Comparison of ENCODE assay signal across 16 mouse cellular contexts in the genomic region with DNA sequence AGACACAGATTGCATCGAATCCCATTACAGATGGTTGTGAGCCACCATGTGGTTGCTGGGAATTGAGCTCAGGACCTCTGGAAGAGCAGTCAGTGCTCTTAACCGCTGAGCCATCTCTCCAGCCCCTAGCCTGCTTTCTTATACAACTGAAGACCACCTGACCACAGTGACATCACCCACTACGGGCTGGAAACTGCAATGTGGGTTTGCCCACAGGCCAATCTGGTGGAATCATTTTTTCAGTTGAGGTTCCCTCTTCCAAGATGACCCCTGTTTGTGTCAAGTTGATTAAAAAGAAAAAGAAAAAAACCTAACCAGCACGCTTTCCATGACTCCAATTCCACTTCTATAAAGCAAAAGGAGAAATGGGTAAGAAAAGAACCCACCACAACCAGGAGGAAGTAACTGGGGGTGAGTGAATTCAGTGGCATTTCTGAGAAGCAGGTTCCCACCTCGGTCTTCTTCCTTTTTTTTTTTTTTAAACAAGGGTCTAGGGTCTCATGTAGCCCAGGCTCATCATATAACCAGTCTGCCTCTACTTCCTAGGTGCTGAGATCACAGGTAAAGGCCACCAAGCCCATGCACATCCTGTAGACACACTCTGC. TPM values are rescaled to one million over a fixed set of nuclear protein-coding genes. Genes with fewer than 3 reads are reported as not detected.
DNase-seq lines count a peak whose midpoint lies in the region; ATAC-seq and TF ChIP-seq lines count a peak whose summit lies in the region.
"Had no signal": no experiment of that assay in that cellular context is flagged by ENCODE, and none has a peak within 500 bp of the region (broad histone marks: within the 10 kb centered on the region; RNA-seq: fewer than 3 reads in every experiment).

No protein-coding gene starts in this region.

- peaks cover 0 to 23% of the 10 kb centered on the region in 2 experiments; a peak in 2 of 4 replicates for H3K36me3 ChIP-seq in MEL (ENCODE audit: control insufficient read depth in 1 of 2, insufficient read depth in 2 of 2, low read length in 2 of 2)
- no peaks in the 10 kb centered on the region for H3K36me3 ChIP-seq in liver, embryonic 14.5 days (replicated peaks; ENCODE audit: control insufficient read depth, insufficient read depth, low read depth)
- no peaks in the 10 kb centered on the region for H3K36me3 ChIP-seq in myocyte (ENCODE audit: control insufficient read depth, insufficient read depth)
- H3K36me3 ChIP-seq: forebrain, embryonic 10.5 days; heart, embryonic 13.5 days; hindbrain, embryonic 12.5 days; kidney, embryonic 15.5 days; midbrain, embryonic 13.5 days; neural tube, embryonic 12.5 days had no signal

- TF ChIP-seq POLR2A in MEL (IDR thresholded peaks at IDR 0.05; ENCODE audit: control insufficient read depth in 1 of 2, insufficient read depth in 1 of 2, low read depth in 1 of 2, low read length in 2 of 2, poor library complexity in 1 of 2) (no peak), myocyte (IDR thresholded peaks at IDR 0.05; ENCODE audit: insufficient read length, low read depth) (no peak)
- no peak for TF ChIP-seq POLR2A in bone marrow macrophage, adult 2 months (IDR thresholded peaks at IDR 0.05; ENCODE audit: borderline replicate concordance, low read depth, low read length)

- TF ChIP-seq RAD21 in MEL (IDR thresholded peaks at IDR 0.05; ENCODE audit: low read depth, low read length), result no peak

- H3K4me1 ChIP-seq in MEL (ENCODE audit: control insufficient read depth in 1 of 2, insufficient read depth in 2 of 2, low read length in 2 of 2), result peaks cover 0 to 33% of the 10 kb centered on the region in 2 experiments; a peak in 3 of 4 replicates
- H3K4me1 ChIP-seq in bone marrow macrophage, adult 2 months (ENCODE audit: control insufficient read depth, insufficient read depth, low read length), result peaks cover 26% of the 10 kb centered on the region
- H3K4me1 ChIP-seq in liver, embryonic 14.5 days (replicated peaks; ENCODE audit: control insufficient read depth in 2 of 2, insufficient read depth in 2 of 2, low read length in 1 of 2), result peaks cover 52 to 67% of the 10 kb centered on the region in 2 experiments
- H3K4me1 ChIP-seq: hindbrain, embryonic 12.5 days had no signal

- no peak for TF ChIP-seq CTCF in MEL (IDR thresholded peaks at IDR 0.05 in 2 of 3, conservative IDR thresholded peaks at IDR 0.05 in 1 of 3; ENCODE audit: control insufficient read depth in 1 of 3, insufficient read depth in 1 of 3, low read depth in 2 of 3, low read length in 3 of 3, poor library complexity in 1 of 3, severe bottlenecking in 1 of 3)
- TF ChIP-seq CTCF in bone marrow macrophage, adult 2 months (IDR thresholded peaks at IDR 0.05; ENCODE audit: low read depth, low read length), result no peak
- no peak for TF ChIP-seq CTCF in liver, embryonic 14.5 days (IDR thresholded peaks at IDR 0.05; ENCODE audit: low read depth)

- peak overlapping the region; percentile 64 for H3K27ac ChIP-seq in MEL (ENCODE audit: control insufficient read depth, low read depth, low read length)
- peak overlapping the region; percentile 12 for H3K27ac ChIP-seq in bone marrow macrophage, adult 2 months (ENCODE audit: insufficient read depth, low read depth, low read length)
- H3K27ac ChIP-seq in liver, embryonic 14.5 days, result peak overlapping the region; percentile 100
- H3K27ac ChIP-seq: heart, embryonic 13.5 days; hindbrain, embryonic 12.5 days; kidney, embryonic 15.5 days; midbrain, embryonic 13.5 days; neural tube, embryonic 12.5 days had no signal

- DNase-seq in MEL (ENCODE audit: low read depth, low spot score), result peak; percentile 69
- no peak for DNase-seq in liver, embryonic 14.5 days (ENCODE audit: low read depth in 3 of 3, low spot score in 3 of 3)
- DNase-seq in left cerebral cortex, postnatal 10 days (ENCODE audit: extremely low spot score in 1 of 2, low spot score in 2 of 2), result no peak
- no peak for DNase-seq in lung, postnatal 14 days
- no peak for DNase-seq in frontal cortex, adult 2 months (ENCODE audit: extremely low spot score in 1 of 2, low spot score in 1 of 2)

- H3K4me3 ChIP-seq in MEL (ENCODE audit: control insufficient read depth in 1 of 2, insufficient read depth in 1 of 2, low read depth in 2 of 2, low read length in 2 of 2), result peak overlapping the region; percentile 27 to 67; a peak in 3 of 4 replicates
- no peak overlapping the region for H3K4me3 ChIP-seq in bone marrow macrophage, adult 2 months (ENCODE audit: insufficient read depth, low read length)
- no peak overlapping the region for H3K4me3 ChIP-seq in liver, embryonic 14.5 days (ENCODE audit: insufficient read depth in 1 of 2, low read depth in 2 of 2, low read length in 2 of 2)
- H3K4me3 ChIP-seq in myocyte, result no peak overlapping the region
- H3K4me3 ChIP-seq: forebrain, embryonic 10.5 days; heart, embryonic 13.5 days; hindbrain, embryonic 12.5 days; kidney, embryonic 15.5 days; midbrain, embryonic 13.5 days; neural tube, embryonic 12.5 days had no signal

- no peaks in the 10 kb centered on the region for H3K79me2 ChIP-seq in MEL (ENCODE audit: control insufficient read depth, insufficient read depth, low read length, poor library complexity)
- H3K79me2 ChIP-seq in myocyte (ENCODE audit: control insufficient read depth, insufficient read depth), result no peaks in the 10 kb centered on the region

- no peaks in the 10 kb centered on the region for H3K9me3 ChIP-seq in MEL (replicated peaks; ENCODE audit: insufficient read depth, low read length)
- no peaks in the 10 kb centered on the region for H3K9me3 ChIP-seq in liver, embryonic 14.5 days (ENCODE audit: control insufficient read depth, low read length)
- H3K9me3 ChIP-seq: forebrain, embryonic 10.5 days; heart, embryonic 13.5 days; hindbrain, embryonic 12.5 days; kidney, embryonic 15.5 days; midbrain, embryonic 13.5 days; neural tube, embryonic 12.5 days had no signal

- peak overlapping the region; percentile 68; the same call in 1 of the 2 replicates for H3K4me2 ChIP-seq in liver, embryonic 14.5 days (ENCODE audit: low read depth)
- peak overlapping the region; percentile 20 for H3K4me2 ChIP-seq in myocyte (ENCODE audit: low read depth)
- H3K4me2 ChIP-seq: hindbrain, embryonic 12.5 days; kidney, embryonic 15.5 days; midbrain, embryonic 13.5 days; neural tube, embryonic 12.5 days had no signal

- WGBS in liver, embryonic 14.5 days (ENCODE audit: insufficient replicate concordance), result 42% methylated on average over 5 of the region's 5 CpGs

- intact Hi-C loops in left cerebral cortex, postnatal 10 days (cut with DNase I), result loop anchor here (5.0 kb wide), 1 partner anchor 132 kb away; no protein-coding TSS in a partner anchor

- no peaks in the 10 kb centered on the region for H3K27me3 ChIP-seq in MEL (ENCODE audit: control insufficient read depth in 1 of 2, insufficient read depth in 2 of 2, low read length in 2 of 2)
- H3K27me3 ChIP-seq in liver, embryonic 14.5 days (ENCODE audit: control insufficient read depth, insufficient read depth, low read length), result no peaks in the 10 kb centered on the region
- H3K27me3 ChIP-seq in myocyte (ENCODE audit: control insufficient read depth, insufficient read depth, insufficient read length), result no peaks in the 10 kb centered on the region
- H3K27me3 ChIP-seq: midbrain, embryonic 13.5 days; neural tube, embryonic 12.5 days; Patski had no signal

- no peak for ATAC-seq in liver, embryonic 14.5 days (ENCODE audit: insufficient read depth)
- ATAC-seq: forebrain, embryonic 16.5 days; intestine, postnatal 0 days; midbrain, embryonic 13.5 days; Patski had no signal

- H3K9ac ChIP-seq in MEL (ENCODE audit: control insufficient read depth, low read depth, low read length, poor library complexity, severe bottlenecking), result peak overlapping the region; percentile 50
- peak overlapping the region; percentile 70 for H3K9ac ChIP-seq in liver, embryonic 14.5 days (replicated peaks)
- H3K9ac ChIP-seq: hindbrain, embryonic 12.5 days; kidney, embryonic 15.5 days; midbrain, embryonic 13.5 days; neural tube, embryonic 12.5 days had no signal

- H3ac ChIP-seq in myocyte (ENCODE audit: control insufficient read depth, insufficient read length), result no peak overlapping the region

- TF ChIP-seq EP300 in MEL (IDR thresholded peaks at IDR 0.05; ENCODE audit: low read depth in 1 of 2, low read length in 2 of 2), result peak; percentile 19 to 61; a peak in 2 of 4 replicates
- TF ChIP-seq EP300 in liver, embryonic 14.5 days (IDR thresholded peaks at IDR 0.05; ENCODE audit: low read depth), result no peak

TF ChIP-seq in MEL, 35 proteins besides CTCF, POLR2A, EP300 and RAD21 (continues in another document):
- TF ChIP-seq JUND (IDR thresholded peaks at IDR 0.05; ENCODE audit: low read depth, low read length) (no peak), HCFC1 (IDR thresholded peaks at IDR 0.05; ENCODE audit: low read depth, low read length) (0 out of 2 replicates have a peak, but pooled peaks have one; percentile 13), MYB (IDR thresholded peaks at IDR 0.05; ENCODE audit: low read depth, low read length) (no peak), SIN3A (IDR thresholded peaks at IDR 0.05; ENCODE audit: low read length) (peak; percentile 51; the same call in 1 of the 2 replicates), POLR2AphosphoS2 (IDR thresholded peaks at IDR 0.05; ENCODE audit: low read length) (no peak), BHLHE40 (IDR thresholded peaks at IDR 0.05; ENCODE audit: borderline replicate concordance, low read depth, low read length) (no peak), RCOR1 (IDR thresholded peaks at IDR 0.05; ENCODE audit: low read depth, low read length) (no peak)

TF ChIP-seq in myocyte, 11 proteins besides CTCF, POLR2A, EP300 and RAD21 (continues in another document):
- no peak for TF ChIP-seq MAX (IDR thresholded peaks at IDR 0.05; ENCODE audit: low read depth)
- TF ChIP-seq E2F4 (IDR thresholded peaks at IDR 0.05; ENCODE audit: insufficient read depth), result no peak
- no peak for TF ChIP-seq SRF (IDR thresholded peaks at IDR 0.05; ENCODE audit: control insufficient read depth, insufficient read length, low read depth)
- no peak for TF ChIP-seq MYOG (IDR thresholded peaks at IDR 0.05; ENCODE audit: control insufficient read depth in 1 of 3, insufficient read depth in 1 of 3, insufficient read length in 2 of 3, low read depth in 2 of 3)
- no peak for TF ChIP-seq TCF12 (IDR thresholded peaks at IDR 0.05; ENCODE audit: insufficient read depth, poor library complexity, severe bottlenecking)
- TF ChIP-seq TCF3 (IDR thresholded peaks at IDR 0.05; ENCODE audit: insufficient read length, low read depth), result no peak
- TF ChIP-seq REST (IDR thresholded peaks at IDR 0.05; ENCODE audit: insufficient read depth, insufficient read length), result no peak

RNA-seq across cellular contexts. Expression of gene Ddr1, which starts 36.0 kb away (rescaled TPM):
- 2.6 TPM in 2 replicates for total RNA-seq in MEL (2012; rRNA removed)
- polyA plus RNA-seq in MEL (2012; ENCODE audit: insufficient read depth in 1 of 2, insufficient read length in 2 of 2, low read depth in 1 of 2, low replicate concordance in 2 of 2, missing spikeins in 1 of 2) (1 to 10 TPM in 1 of 2 experiments, not detected in 1; 7.9 TPM), myocyte (2012; fragmentation: generic; extraction: Trizol) (65.6 TPM)
- polyA plus RNA-seq in bone marrow macrophage, adult 2 months (2012; ENCODE audit: insufficient read depth, insufficient read length, missing spikeins), result 0.60 and 0.63 TPM in 2 replicates
- 1.1 TPM in 2 replicates for polyA plus RNA-seq in liver, embryonic 14.5 days (2012; rRNA removed)
- polyA plus RNA-seq in liver, embryonic 14.5 days (2014; fragmentation: Nextera tagmentation; extraction: Ambion mirVana), result 1.6 and 1.7 TPM in 2 replicates
- 10 to 100 TPM; 39.6 to 40.1 TPM for total RNA-seq in left cerebral cortex, postnatal 10 days (2021)
- polyA plus RNA-seq in frontal cortex, adult 2 months (2012; rRNA removed), result 46.6 and 46.8 TPM in 2 replicates

Comparison
In these comparisons a context has a peak if more than half of its experiments do, and no peak if none do; other contexts are left out.
1. H3K27ac ChIP-seq: peak in every context shown above with its lines; median percentile 100 in liver, embryonic 14.5 days; 64 in MEL; 12 in bone marrow macrophage, adult 2 months.
2. H3K4me3 ChIP-seq: peak in MEL (2 of 2); none in bone marrow macrophage, adult 2 months (single experiment), liver, embryonic 14.5 days (0 of 2) and myocyte (single experiment).